Mouse (Mus musculus): ENCODE results near the gene Nemp1.

- TF ChIP-seq CTCF (IDR thresholded peaks at IDR 0.05; ENCODE audit: low read depth) (no peak), EP300 (IDR thresholded peaks at IDR 0.05; ENCODE audit: low read depth) (no peak)
Measured at GRCm38 (mm10) chr10:127645791-127646190, 20.9 kb upstream of the Nemp1 start.

Data from liver, postnatal 0 days (tissue).